Mouse (Mus musculus) forebrain, embryonic 16.5 days (tissue): ENCODE measurements at regions not wholly inside any gene's neighbourhood (a gene's known extent, or its start where the extent isn't known, plus 50 kb on each side); places are given as distances from the start of the nearest gene placed in this dataset.

Source experiments
- ATAC-seq: fragments of 200-750 bp; cut with Nextera tagmentation; 2 replicates; pipeline ENCODE4 v1.8.0; 2017; ENCODE audit warnings: mild to moderate bottlenecking, moderate library complexity
- H3K27ac ChIP-seq: fragments of 300-500 bp; sonication (generic); 2 replicates; pipeline ENCODE4 v1.5.1; 2014; ENCODE audit warnings: low read length, control low read depth
- H3K27me3 ChIP-seq: fragments of 300-500 bp; sonication (generic); replicated peaks from 2 replicates; pipeline ENCODE4 v1.6.1; 2014; ENCODE audit warnings: low read length; ENCODE audit not compliant: control insufficient read depth, insufficient read depth
- H3K36me3 ChIP-seq: fragments of 300-500 bp; sonication (generic); 2 replicates; pipeline ENCODE4 v1.6.1; 2014; ENCODE audit not compliant: control insufficient read depth, insufficient read depth
- H3K4me1 ChIP-seq: fragments of 300-500 bp; sonication (generic); replicated peaks from 2 replicates; pipeline ENCODE4 v1.6.1; 2014; ENCODE audit warnings: low read length; ENCODE audit not compliant: control insufficient read depth, insufficient read depth
- H3K4me2 ChIP-seq: fragments of 300-500 bp; sonication (generic); 2 replicates; pipeline ENCODE4 v1.6.1; 2014; ENCODE audit warnings: mild to moderate bottlenecking, low read length, control low read depth
- H3K4me3 ChIP-seq: fragments of 300-500 bp; sonication (generic); replicated peaks from 2 replicates; pipeline ENCODE4 v1.5.1; 2014; ENCODE audit warnings: mild to moderate bottlenecking, low read length, control low read depth
- H3K9ac ChIP-seq: fragments of 300-500 bp; sonication (generic); replicated peaks from 2 replicates; pipeline ENCODE4 v1.6.1; 2014; ENCODE audit warnings: low read depth, low read length, control low read depth
- H3K9me3 ChIP-seq: fragments of 300-500 bp; sonication (generic); 2 replicates; pipeline ENCODE4 v1.6.1; 2016; ENCODE audit warnings: low read length; ENCODE audit not compliant: control insufficient read depth
- WGBS: fragments of 180-500 bp; shearing (Covaris S2); extraction: QIAGEN DNeasy Blood & Tissue Kit; methylation state at CpG from one replicate; pipeline ENCODE4 v1.1.7; 2014; 5-methylcytosine and 5-hydroxymethylcytosine counted together

DNA sequence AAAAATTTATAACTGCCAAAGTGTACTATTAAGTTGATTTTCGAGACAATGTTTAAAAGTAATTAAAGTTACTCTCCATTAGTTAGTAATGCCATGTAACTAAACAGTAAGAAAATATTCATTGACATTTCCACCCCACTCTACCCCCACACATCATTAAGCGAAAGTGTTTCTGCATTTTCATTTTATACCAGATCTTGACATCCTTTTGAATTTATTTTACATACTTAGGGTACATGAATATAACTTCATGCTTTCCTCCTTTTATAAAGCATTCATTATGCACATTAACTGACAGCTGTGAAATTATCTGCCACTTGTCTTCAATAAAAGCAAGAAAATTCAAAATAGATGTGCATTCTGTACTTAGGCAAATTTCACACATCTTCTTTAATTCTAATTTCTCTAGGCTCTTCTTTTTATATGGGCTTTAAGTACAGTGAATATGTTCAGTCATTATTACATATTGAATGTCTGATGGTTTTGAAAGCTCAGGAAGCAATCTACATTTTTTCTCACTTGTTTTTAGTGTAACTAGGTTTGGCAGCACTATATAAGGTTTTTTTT lies 526.5 kb downstream of the Epha5 start:
- H3K27ac ChIP-seq, result no peak overlapping the region
- no peaks in the 10 kb centered on the region for H3K9me3 ChIP-seq
- H3K27me3 ChIP-seq, result no peaks in the 10 kb centered on the region
- H3K36me3 ChIP-seq, result no peaks in the 10 kb centered on the region
- ATAC-seq, result peak; percentile 66
- H3K4me1 ChIP-seq, result no peaks in the 10 kb centered on the region
- H3K9ac ChIP-seq, result no peak overlapping the region
- no peak overlapping the region for H3K4me3 ChIP-seq
- 59% methylated on average over 2 of the region's 2 CpGs for WGBS
- H3K4me2 ChIP-seq, result no peak overlapping the region

DNA sequence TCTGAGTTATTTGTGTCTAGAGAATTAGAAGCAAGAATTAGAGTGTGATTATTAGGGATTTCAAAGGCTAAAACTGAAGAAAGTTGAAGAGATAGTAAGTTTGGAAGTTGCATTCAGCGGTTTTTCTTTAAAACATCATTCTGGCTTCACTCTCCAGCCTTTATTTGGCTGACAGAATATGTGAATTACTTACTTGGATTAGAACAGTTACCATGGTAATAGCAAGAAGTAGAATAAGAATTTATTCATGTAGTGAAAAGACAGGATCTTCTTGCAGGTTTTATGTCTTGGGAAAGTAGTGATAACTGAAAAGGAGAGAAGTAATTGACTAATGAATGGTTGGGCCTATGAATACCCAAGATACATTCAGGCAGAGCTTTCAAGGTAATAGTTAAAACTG lies 517.1 kb upstream of the Tecrl start:
- Histone ChIP-seq H3K4me2 (no peak overlapping the region), H3K4me1 (no peaks in the 10 kb centered on the region), H3K9ac (no peak overlapping the region), H3K9me3 (no peaks in the 10 kb centered on the region), H3K4me3 (no peak overlapping the region), H3K27ac (no peak overlapping the region), H3K27me3 (no peaks in the 10 kb centered on the region), H3K36me3 (no peaks in the 10 kb centered on the region)
- ATAC-seq, result no peak
- WGBS, result 15% methylated on average over 1 of the region's 1 CpGs

DNA sequence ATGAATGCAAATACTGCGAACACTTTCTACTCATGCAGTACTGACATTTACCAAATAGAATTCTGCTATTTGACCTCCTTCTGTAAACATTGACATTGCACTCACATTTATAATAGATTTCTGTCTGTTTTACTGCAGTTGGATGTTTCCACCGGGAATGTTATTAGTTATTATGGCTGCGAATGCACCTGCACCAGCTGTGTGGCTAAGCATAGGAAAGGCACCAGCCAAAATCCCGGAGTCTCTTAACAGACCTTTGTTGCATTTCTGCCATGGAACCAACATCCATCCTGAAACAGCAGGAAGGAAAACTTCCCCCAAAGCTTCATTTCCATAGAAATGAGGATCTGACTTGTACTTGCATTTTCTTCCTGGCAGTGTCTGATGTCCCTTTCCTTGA lies 513.4 kb upstream of the Tecrl start:
- WGBS, result 82% methylated on average over 4 of the region's 4 CpGs
- Histone ChIP-seq H3K4me3 (no peak overlapping the region), H3K9me3 (no peaks in the 10 kb centered on the region), H3K4me1 (no peaks in the 10 kb centered on the region), H3K9ac (no peak overlapping the region), H3K36me3 (no peaks in the 10 kb centered on the region), H3K27me3 (no peaks in the 10 kb centered on the region), H3K27ac (no peak overlapping the region), H3K4me2 (no peak overlapping the region)
- ATAC-seq, result no peak

DNA sequence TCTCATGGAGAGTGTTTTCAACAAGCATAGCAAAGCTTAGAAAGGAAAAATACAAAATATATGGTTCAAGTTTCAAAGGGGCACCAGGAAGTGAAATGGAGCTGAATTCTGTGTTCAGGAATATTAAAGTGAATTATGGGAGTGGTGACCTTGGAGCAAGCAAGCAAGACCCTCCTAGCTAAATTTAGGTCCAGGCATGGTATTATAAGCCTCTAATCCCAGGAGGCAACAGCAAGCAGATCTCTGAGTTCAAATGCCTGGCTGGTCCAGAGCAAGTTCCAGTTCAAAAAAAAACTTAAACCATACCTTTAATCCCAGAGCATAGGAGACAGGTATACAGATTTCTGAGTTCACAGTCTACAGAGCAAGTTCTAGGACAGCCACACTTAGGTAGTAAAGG lies 506.7 kb upstream of the Tecrl start:
- H3K9me3 ChIP-seq, result no peaks in the 10 kb centered on the region
- H3K36me3 ChIP-seq, result no peaks in the 10 kb centered on the region
- H3K4me2 ChIP-seq, result no peak overlapping the region
- H3K4me3 ChIP-seq, result no peak overlapping the region
- H3K27ac ChIP-seq, result no peak overlapping the region
- ATAC-seq, result no peak
- H3K4me1 ChIP-seq, result no peaks in the 10 kb centered on the region
- no peak overlapping the region for H3K9ac ChIP-seq
- H3K27me3 ChIP-seq, result no peaks in the 10 kb centered on the region

DNA sequence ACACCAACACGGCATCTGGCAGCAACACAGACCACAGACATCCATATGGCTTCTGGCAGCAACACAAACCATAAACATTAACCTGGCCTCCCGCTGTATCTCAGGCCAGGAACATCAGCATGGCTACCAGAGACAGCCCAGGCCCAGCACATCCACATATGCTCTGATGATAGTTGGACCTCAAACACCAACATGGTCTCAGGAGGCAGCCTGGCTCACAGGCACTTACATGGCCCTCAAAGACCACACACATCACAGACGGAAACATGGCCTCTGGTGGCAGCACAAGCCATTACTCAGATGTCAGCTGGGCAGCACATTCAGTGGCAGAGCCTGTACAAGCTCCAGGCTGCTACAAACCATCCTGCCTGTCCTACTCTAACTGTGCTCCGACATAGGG lies 497.0 kb upstream of the Tecrl start:
- H3K36me3 ChIP-seq, result no peaks in the 10 kb centered on the region
- H3K9ac ChIP-seq, result no peak overlapping the region
- no peak overlapping the region for H3K4me3 ChIP-seq
- no peak overlapping the region for H3K27ac ChIP-seq
- H3K4me2 ChIP-seq, result no peak overlapping the region
- H3K4me1 ChIP-seq, result no peaks in the 10 kb centered on the region
- H3K27me3 ChIP-seq, result no peaks in the 10 kb centered on the region
- ATAC-seq, result no peak
- WGBS, result 84% methylated on average over 4 of the region's 4 CpGs
- H3K9me3 ChIP-seq, result no peaks in the 10 kb centered on the region

DNA sequence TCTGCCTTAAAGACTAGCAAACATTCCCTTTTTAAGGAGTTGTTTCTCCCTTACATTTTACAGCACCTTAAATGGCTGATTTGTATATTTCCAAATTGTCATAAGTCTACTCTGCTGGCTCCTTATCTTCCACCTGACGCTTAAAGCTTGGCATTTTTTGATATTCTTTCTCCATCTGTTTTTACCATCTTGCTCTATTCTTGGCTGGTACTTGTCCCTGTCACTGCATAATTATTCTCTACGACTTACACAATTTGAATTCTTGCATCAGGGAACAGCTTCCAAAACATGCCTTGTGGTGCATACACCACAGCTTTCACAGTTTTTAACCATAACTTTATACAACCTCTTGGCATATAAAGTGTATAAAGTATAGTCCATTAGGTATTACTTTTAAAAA lies 471.6 kb upstream of the Tecrl start:
- H3K4me3 ChIP-seq, result no peak overlapping the region
- no peaks in the 10 kb centered on the region for H3K36me3 ChIP-seq
- no peaks in the 10 kb centered on the region for H3K9me3 ChIP-seq
- peak; percentile 64 for ATAC-seq
- H3K4me1 ChIP-seq, result no peaks in the 10 kb centered on the region
- H3K9ac ChIP-seq, result no peak overlapping the region
- H3K4me2 ChIP-seq, result no peak overlapping the region
- no peak overlapping the region for H3K27ac ChIP-seq
- 44% methylated on average over 2 of the region's 2 CpGs for WGBS
- no peaks in the 10 kb centered on the region for H3K27me3 ChIP-seq

DNA sequence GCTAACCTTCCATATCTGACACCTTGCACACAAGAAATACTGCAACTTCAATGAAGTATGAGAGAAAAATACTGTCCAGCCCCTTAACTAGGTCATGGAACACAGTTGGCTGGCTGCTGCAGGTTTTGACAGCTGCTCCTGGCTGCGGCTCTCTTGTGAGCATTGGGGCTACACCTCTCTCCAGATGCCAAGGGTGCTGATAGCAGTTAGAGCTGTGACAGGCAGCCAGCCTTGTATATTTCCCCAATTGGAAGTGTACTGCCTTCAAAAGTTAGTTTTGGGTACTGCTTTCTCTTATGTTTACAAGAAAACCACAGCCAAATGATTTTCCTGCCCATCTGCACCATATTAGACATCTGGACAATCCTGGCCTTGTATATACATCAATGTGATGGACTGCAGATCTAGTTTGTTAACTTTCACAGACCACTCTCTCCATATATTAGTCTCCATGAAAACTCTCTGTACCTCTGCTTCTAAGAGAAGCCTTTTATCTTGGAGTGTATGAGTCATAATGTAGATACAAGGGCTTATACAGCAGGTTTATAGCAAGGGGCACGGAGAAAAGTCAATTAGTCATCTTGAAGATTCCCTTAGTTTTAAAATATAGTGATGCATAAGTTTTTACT lies 470.0 kb upstream of the Tecrl start:
- Histone ChIP-seq H3K4me2 (no peak overlapping the region), H3K27me3 (no peaks in the 10 kb centered on the region), H3K36me3 (no peaks in the 10 kb centered on the region), H3K4me1 (no peaks in the 10 kb centered on the region), H3K4me3 (no peak overlapping the region), H3K9ac (no peak overlapping the region), H3K9me3 (no peaks in the 10 kb centered on the region), H3K27ac (no peak overlapping the region)
- WGBS, result 83% methylated on average over 2 of the region's 2 CpGs
- no peak for ATAC-seq

DNA sequence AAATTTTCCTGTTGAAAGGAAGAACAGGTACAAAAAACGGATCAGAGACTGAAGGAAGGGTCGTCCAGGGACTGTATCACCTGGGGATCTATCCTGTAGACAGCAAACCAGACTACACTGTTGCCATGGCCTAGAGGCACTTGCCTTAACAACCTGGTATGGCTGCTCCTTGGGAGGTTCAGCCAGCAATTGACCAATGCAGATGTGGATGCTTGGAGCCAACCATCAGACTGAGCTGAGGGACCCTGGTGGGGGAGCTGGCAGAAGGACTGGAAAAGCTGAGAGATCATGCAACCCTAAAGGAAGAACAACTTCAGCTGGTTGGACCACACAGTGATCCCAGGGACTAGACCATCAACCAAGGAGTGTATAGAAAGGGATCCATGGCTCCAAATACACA lies 456.3 kb upstream of the Tecrl start:
- no peaks in the 10 kb centered on the region for H3K9me3 ChIP-seq
- no peak for ATAC-seq
- WGBS, result 78% methylated on average over 2 of the region's 2 CpGs
- no peak overlapping the region for H3K4me2 ChIP-seq
- H3K27ac ChIP-seq, result no peak overlapping the region
- H3K27me3 ChIP-seq, result no peaks in the 10 kb centered on the region
- H3K36me3 ChIP-seq, result no peaks in the 10 kb centered on the region
- no peak overlapping the region for H3K4me3 ChIP-seq
- no peak overlapping the region for H3K9ac ChIP-seq
- no peaks in the 10 kb centered on the region for H3K4me1 ChIP-seq

DNA sequence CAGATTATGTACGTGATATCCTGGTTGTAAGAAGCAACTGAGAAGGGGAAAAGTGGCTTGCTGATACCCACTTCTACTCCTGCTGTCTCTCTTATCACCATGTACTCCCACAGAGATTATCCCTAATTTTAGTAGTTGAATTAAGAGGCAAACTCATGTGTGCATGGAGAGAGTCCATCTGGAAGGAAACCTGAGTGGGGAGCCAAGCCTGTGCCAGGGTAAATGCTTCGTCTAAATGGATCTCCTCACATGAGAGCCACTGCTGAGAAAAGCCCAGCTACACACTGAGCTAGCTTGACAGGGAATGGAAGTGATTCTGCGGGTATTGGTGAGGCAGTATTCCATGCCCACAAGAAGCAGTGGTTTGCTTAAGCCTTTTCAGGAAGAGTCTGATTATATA lies 445.0 kb upstream of the Tecrl start:
- no peaks in the 10 kb centered on the region for H3K36me3 ChIP-seq
- H3K4me1 ChIP-seq, result no peaks in the 10 kb centered on the region
- no peak overlapping the region for H3K9ac ChIP-seq
- WGBS, result 58% methylated on average over 3 of the region's 3 CpGs
- H3K27me3 ChIP-seq, result no peaks in the 10 kb centered on the region
- no peak overlapping the region for H3K4me3 ChIP-seq
- no peak overlapping the region for H3K4me2 ChIP-seq
- ATAC-seq, result 0 out of 2 replicates have a peak, but pooled peaks have one; percentile 40
- H3K9me3 ChIP-seq, result no peaks in the 10 kb centered on the region; the same call in 1 of the 2 replicates
- no peak overlapping the region for H3K27ac ChIP-seq

DNA sequence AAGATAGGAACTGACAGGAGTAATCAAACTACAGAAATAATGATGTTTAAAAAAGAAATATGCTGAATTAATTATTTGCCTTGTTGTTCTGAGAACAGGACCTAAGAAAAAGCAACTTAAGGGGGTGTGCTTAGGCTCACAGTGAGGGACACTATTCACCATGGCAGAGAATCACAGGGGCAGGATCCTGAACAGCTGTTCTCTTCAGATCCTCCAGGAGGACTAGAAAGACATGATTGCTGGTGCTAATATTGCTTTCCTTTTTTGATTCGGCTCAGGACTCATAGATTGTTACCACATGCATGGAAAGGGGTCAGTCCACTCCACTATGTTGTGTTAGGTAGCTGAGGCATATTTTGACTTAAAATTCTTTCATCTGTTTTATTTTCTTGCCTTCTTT lies 425.4 kb upstream of the Tecrl start:
- peaks cover 3% of the 10 kb centered on the region for H3K4me1 ChIP-seq
- no peak overlapping the region for H3K4me2 ChIP-seq
- H3K36me3 ChIP-seq, result no peaks in the 10 kb centered on the region
- no peaks in the 10 kb centered on the region for H3K27me3 ChIP-seq
- ATAC-seq, result peak; percentile 38; the same call in 1 of the 2 replicates
- H3K27ac ChIP-seq, result no peak overlapping the region
- H3K9me3 ChIP-seq, result no peaks in the 10 kb centered on the region
- 23% methylated on average over 1 of the region's 1 CpGs for WGBS
- H3K9ac ChIP-seq, result no peak overlapping the region
- no peak overlapping the region for H3K4me3 ChIP-seq
